Mouse (Mus musculus): ENCODE data around the gene Masp1. TPM values are rescaled to one million over a fixed set of nuclear protein-coding genes. Genes with fewer than 3 reads are reported as not detected.

Masp1 gene
- polyA plus RNA-seq, 1 experiment from 2014 or later, result 44.7 TPM

DNA sequence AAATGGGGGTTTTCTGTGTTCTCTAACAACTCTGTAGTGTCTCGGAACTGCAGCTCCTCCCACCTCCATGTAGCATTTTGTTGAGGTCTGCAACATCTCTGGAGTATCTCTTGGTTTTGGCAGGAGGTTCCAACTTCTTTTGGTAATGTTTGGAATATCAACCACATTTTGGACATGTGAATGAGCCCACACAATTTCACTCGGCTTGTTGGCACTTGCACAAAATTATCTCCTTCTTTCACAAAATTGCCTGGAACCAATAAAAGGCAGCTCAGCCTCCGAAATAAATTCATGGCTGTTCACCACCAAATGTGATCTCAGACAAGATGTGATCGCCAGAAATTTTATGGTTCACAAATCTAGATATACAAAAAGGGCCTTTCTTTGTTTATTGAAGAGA, 8.6 kb upstream of the Masp1 start:
- ATAC-seq, result no peak
- Histone ChIP-seq H3K27me3 (no peaks in the 10 kb centered on the region), H3K36me3 (no peaks in the 10 kb centered on the region), H3K4me1 (replicated peaks) (no peaks in the 10 kb centered on the region), H3K4me2 (replicated peaks) (no peak overlapping the region), H3K4me3 (replicated peaks) (no peak overlapping the region), H3K9ac (replicated peaks) (no peak overlapping the region), H3K27ac (no peak overlapping the region), H3K9me3 (no peaks in the 10 kb centered on the region)
- 91% methylated on average over 4 of the region's 4 CpGs for WGBS

DNA sequence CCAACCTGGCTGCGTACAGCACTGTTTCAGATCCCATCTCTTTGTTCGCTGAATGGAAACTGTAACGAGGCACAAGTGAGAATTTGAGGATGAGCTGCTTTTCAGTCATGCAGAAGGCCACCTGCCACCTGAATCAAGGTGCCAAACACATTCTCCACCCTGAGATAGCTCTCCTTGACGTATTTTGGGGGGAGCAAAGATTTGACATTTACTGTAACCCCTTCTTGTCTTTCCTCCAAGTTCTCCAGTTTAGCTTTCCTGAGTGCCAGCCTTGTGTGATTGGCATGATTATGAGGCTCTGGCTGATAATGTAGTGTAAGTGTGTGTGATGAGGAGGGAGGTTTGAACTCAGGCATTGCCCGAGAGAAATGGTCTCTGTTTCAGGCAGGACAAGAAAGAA, 1.5 kb upstream of the Masp1 start:
- peaks cover 62% of the 10 kb centered on the region for H3K4me1 ChIP-seq (replicated peaks)
- no peaks in the 10 kb centered on the region for H3K36me3 ChIP-seq
- H3K27ac ChIP-seq, result no peak overlapping the region
- ATAC-seq, result no peak
- H3K9ac ChIP-seq (replicated peaks), result no peak overlapping the region
- H3K27me3 ChIP-seq, result no peaks in the 10 kb centered on the region
- no peaks in the 10 kb centered on the region for H3K9me3 ChIP-seq
- H3K4me3 ChIP-seq (replicated peaks), result no peak overlapping the region
- 84% methylated on average over 5 of the region's 5 CpGs for WGBS
- H3K4me2 ChIP-seq (replicated peaks), result no peak overlapping the region

DNA sequence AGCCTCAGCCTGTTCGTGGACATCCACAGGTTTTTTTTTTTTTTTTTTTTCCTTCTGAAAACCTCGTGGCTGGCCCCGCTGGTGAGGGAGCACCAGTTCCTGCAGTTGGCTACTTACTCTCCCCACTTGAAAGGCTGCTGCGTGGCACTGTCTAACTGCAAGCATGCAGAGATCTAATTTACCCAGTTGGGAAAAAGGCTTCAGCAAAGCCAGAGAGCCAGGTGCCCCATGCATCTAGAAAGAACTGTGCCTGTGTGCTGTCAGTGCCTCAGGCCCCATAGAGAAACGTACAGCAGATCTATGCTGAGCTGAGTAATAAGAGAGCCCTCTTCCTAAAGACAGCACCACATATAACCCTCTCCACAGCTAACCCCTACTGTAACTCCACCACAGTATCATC, 477 bp upstream of the Masp1 start:
- Histone ChIP-seq H3K27me3 (no peaks in the 10 kb centered on the region), H3K27ac (peak overlapping the region; percentile 92), H3K4me1 (replicated peaks) (peaks cover 72% of the 10 kb centered on the region), H3K9ac (replicated peaks) (peak overlapping the region; percentile 79; the same call in 1 of the 2 replicates), H3K9me3 (no peaks in the 10 kb centered on the region), H3K36me3 (no peaks in the 10 kb centered on the region), H3K4me2 (replicated peaks) (peak overlapping the region; percentile 70), H3K4me3 (replicated peaks) (peak overlapping the region; percentile 53)
- WGBS, result 11% methylated on average over 5 of the region's 5 CpGs
- peak; percentile 37 for ATAC-seq

DNA sequence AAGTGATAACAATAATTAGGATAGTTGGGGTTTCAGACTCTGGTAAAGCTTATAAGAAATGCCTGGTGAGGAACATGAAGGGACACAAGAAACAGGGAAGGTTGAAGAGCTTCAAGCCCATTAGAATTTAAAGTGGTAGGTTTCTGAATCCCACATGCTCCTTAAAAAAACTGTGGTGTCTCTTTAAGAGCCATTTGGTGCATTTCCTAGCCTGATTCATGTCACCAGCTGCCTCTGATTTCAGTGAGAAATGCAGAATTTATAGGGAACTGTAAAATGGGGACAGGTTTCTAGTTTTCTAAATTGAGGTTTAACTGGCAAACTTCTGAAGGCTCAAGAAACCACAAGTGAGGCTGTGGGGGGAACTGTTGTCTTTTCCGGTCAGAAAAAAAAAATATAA, 844 bp downstream of the Masp1 start:
- H3K27me3 ChIP-seq, result no peaks in the 10 kb centered on the region
- H3K9me3 ChIP-seq, result no peaks in the 10 kb centered on the region
- 14% methylated on average over 1 of the region's 1 CpGs for WGBS
- H3K4me1 ChIP-seq (replicated peaks), result peaks cover 80% of the 10 kb centered on the region
- peak overlapping the region; percentile 79 for H3K9ac ChIP-seq (replicated peaks)
- peak overlapping the region; percentile 70 for H3K4me2 ChIP-seq (replicated peaks)
- ATAC-seq, result no peak
- H3K27ac ChIP-seq, result peak overlapping the region; percentile 92
- peak overlapping the region; percentile 53 for H3K4me3 ChIP-seq (replicated peaks)
- no peaks in the 10 kb centered on the region for H3K36me3 ChIP-seq

DNA sequence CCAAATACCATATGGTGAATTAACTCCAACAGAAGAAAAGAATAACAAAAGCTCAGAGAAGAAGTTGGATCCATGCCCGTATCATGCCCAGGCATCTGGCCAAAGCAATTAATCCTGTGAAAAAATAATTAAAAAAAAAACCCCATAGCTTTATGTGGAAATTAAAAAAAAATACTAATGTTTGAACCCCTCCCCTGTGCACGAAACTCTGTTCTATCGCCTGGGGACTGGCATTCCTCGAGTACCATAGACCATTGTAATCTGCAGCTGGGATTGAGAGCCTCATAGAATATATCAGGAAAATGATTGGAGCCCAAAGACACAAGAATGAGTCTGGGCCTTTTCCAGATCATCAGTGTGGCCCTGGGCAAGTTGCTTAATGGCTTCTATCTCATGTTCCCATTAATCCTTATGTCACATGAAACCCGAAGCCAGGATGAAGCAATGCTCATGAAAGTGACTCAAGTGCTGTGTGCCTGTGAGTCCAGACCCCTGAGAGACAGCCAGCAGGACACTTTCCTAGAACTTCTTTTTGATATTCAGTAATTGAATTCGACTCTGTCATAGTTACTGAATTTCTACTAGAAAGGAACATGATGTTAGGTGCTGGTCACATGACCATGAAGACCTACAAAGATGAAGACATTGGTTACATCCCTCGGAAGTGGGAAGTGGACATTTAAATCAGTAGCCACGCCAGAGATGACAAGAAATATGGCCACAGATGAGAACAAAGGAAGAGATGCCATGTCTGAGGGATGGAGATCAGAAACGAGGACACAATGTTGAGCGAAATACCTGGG, 1.8 kb downstream of the Masp1 start:
- 69% methylated on average over 10 of the region's 10 CpGs for WGBS
- H3K9ac ChIP-seq (replicated peaks), result peak overlapping the region; percentile 79; the same call in 1 of the 2 replicates
- H3K27me3 ChIP-seq, result no peaks in the 10 kb centered on the region
- H3K4me2 ChIP-seq (replicated peaks), result peak overlapping the region; percentile 70
- H3K4me1 ChIP-seq (replicated peaks), result peaks cover 80% of the 10 kb centered on the region
- peaks cover 2% of the 10 kb centered on the region for H3K36me3 ChIP-seq
- H3K9me3 ChIP-seq, result no peaks in the 10 kb centered on the region
- H3K4me3 ChIP-seq (replicated peaks), result peak overlapping the region; percentile 53
- no peak for ATAC-seq
- H3K27ac ChIP-seq, result 0 out of 2 replicates have a peak overlapping the region, but pooled peaks have one; percentile 6

DNA sequence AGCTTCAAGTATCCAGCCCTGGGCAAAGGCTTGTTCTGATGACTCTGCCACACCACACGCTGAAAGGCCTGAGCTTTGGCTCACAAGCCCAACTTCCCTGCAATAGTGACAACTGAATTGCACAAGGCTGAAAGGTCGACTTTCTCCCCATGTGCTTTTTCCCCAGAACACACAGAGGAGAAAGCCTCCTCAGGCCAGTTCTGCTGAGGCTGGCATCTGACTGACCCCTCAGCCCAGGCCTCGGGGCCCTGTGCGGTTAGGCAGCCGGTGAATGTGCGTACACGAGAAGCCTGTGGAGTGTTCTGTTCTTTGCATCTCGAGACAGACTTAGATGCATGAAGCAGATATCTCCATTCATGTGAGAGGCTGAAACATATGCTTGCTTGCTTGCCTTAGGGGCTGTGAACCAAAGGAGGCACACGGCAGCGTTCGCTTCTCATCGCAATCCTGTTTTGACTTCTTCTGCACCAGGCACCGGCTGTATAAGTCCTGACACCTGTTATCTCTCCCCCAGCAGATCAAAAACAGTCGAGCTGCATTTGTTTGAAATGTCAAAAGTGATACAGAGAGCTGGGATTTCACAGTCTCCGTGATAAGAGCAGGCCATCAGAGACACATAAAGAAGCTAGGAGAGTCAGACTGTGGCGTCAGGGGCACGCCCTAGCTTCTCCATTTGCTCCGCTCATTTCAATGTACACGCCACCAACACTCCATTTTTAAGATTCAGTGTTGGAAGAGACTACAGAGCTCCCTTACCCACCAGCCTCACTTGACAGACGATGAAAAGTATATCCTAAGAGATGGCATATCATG, 2.7 kb downstream of the Masp1 start:
- Histone ChIP-seq H3K9me3 (no peaks in the 10 kb centered on the region), H3K4me1 (replicated peaks) (peaks cover 75% of the 10 kb centered on the region), H3K4me2 (replicated peaks) (peak overlapping the region; percentile 70), H3K27me3 (no peaks in the 10 kb centered on the region), H3K36me3 (peaks cover 8% of the 10 kb centered on the region), H3K9ac (replicated peaks) (peak overlapping the region; percentile 36; the same call in 1 of the 2 replicates), H3K27ac (peak overlapping the region; percentile 27), H3K4me3 (replicated peaks) (peak overlapping the region; percentile 53)
- WGBS, result 68% methylated on average over 20 of the region's 20 CpGs
- ATAC-seq, result no peak

DNA sequence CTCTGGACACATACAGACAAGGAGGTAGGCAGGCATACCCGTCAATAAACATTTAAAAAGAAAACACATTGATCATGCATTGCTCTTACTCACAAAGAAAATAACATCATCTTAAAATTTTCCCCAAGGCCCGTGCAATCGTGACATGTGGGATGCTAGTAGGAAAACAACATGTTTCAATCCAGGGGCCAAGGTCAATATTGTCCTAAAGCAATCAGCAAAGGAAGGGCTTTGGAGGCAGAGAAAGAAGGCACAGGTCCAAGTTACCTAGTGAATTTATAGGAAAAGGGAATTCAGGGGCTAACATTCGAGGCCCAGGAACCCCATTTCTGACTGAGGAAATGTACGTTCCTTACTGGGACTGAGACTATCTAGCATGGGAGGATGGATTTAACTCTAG, 3.4 kb downstream of the Masp1 start:
- peak overlapping the region; percentile 53 for H3K4me3 ChIP-seq (replicated peaks)
- H3K4me2 ChIP-seq (replicated peaks), result peak overlapping the region; percentile 70
- no peaks in the 10 kb centered on the region for H3K9me3 ChIP-seq
- peak overlapping the region; percentile 27; the same call in 1 of the 2 replicates for H3K27ac ChIP-seq
- peaks cover 13% of the 10 kb centered on the region for H3K36me3 ChIP-seq
- peaks cover 68% of the 10 kb centered on the region for H3K4me1 ChIP-seq (replicated peaks)
- no peak overlapping the region for H3K9ac ChIP-seq (replicated peaks)
- ATAC-seq, result no peak
- H3K27me3 ChIP-seq, result no peaks in the 10 kb centered on the region
- 86% methylated on average over 5 of the region's 5 CpGs for WGBS

DNA sequence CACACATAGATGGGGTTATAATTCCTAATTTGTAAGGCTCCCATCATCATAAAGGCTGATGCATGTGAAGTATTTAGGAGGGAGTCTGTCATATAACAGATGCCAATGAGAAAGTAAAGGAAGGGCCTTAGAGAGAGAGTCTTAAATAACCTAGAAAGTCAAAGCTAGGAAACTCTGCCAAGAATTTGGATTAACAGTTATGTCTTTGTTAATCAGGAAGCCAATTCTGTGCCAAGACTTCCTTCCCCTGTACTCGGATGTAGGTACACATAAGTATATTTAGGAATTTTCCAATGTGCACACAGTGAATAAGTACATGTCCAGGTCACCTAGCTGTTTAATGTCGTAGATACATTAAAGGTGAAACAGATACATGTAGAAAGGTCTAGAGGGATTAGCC, 4.0 kb downstream of the Masp1 start:
- Histone ChIP-seq H3K27ac (0 out of 2 replicates have a peak overlapping the region, but pooled peaks have one; percentile 32), H3K36me3 (peaks cover 19% of the 10 kb centered on the region), H3K9me3 (no peaks in the 10 kb centered on the region), H3K4me2 (replicated peaks) (no peak overlapping the region), H3K4me3 (replicated peaks) (no peak overlapping the region), H3K27me3 (0 out of 2 replicates have a peak, but pooled peaks cover 2% of the 10 kb centered on the region), H3K4me1 (replicated peaks) (peaks cover 62% of the 10 kb centered on the region), H3K9ac (replicated peaks) (no peak overlapping the region)
- WGBS, result 90% methylated on average over 2 of the region's 2 CpGs
- no peak for ATAC-seq

DNA sequence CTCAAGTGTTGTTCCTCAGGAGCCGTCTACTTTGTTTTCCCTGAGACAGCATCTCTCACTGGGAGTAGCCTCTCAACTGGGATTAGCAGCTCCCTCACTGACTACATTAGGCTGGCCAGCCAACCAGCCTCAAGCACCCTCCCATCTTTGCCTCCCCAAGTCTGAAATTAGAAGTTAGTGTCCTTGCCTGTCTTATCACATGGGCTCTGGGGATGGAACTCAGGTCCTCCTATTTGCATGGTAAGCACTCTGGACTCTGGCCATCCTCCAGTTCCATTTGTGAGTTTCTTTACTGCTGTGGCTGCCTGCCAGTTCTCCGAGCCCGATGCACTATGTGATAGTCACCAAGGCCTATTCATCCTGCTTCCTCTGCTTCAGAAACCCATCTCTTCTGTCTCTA, 4.8 kb downstream of the Masp1 start:
- Histone ChIP-seq H3K27me3 (0 out of 2 replicates have a peak, but pooled peaks cover 2% of the 10 kb centered on the region), H3K9ac (replicated peaks) (no peak overlapping the region), H3K27ac (no peak overlapping the region), H3K4me2 (replicated peaks) (no peak overlapping the region), H3K36me3 (peaks cover 27% of the 10 kb centered on the region), H3K4me3 (replicated peaks) (no peak overlapping the region), H3K4me1 (replicated peaks) (peaks cover 54% of the 10 kb centered on the region), H3K9me3 (no peaks in the 10 kb centered on the region)
- ATAC-seq, result 0 out of 2 replicates have a peak, but pooled peaks have one; percentile 7
- whole genome bisulfite sequencing, result 62% methylated on average over 3 of the region's 3 CpGs

DNA sequence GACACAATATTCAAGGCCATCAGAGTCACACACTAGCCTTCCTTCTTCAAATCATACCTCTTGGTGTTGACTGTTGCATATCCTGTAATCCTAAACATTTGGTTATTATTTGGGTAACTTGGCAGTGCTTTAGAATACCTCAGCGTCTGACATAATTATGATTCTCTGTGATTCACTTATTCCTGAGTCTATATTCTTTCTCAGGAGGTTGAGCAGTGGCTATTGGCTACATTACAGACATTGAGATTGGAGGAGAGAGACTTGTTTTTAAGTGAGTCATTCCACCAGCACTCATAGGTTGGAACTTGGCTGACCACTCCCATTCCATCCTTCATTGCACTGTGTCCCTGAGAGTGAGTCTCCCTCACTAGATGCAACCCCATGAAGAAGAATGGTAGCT, 7.2 kb downstream of the Masp1 start:
- Histone ChIP-seq H3K27me3 (0 out of 2 replicates have a peak, but pooled peaks cover 2% of the 10 kb centered on the region), H3K4me3 (replicated peaks) (no peak overlapping the region)

DNA sequence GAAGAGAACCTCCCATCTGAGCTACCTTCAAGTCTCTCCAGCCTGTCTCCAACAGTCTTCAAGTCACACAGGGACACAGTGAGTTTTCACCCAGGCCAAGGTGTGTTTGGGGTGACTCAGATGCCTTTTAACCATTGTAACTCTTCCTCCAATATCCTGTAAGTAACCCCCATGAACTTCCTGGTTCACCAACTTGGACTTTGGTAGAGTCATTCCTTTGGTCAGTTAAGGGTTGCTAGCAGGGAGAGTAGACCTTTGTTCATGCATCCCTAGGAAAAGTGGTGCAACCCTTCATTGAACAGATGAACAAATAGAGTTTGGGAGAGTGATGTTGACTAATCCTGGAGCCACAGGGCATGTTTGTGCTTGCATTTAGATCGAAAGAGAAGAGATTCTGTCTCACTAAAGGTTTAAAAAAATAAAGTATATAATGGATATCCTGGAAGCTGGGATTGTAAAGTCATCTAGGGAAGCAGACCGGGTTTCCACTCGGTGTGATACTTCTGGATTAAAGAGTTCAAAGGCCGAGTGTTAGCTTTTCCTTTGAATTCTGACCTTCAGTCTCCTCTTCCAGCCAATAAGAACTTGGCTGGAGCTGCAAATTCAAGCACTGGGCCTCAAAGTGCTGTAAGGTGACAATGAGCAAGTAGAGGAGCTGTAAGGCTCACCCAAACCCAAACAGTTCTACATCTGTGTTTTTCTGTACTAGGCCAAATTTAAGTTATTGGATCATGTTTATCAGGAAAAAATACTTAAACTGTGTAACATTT, 9.3 kb downstream of the Masp1 start:
- no peak overlapping the region for H3K9ac ChIP-seq (replicated peaks)
- no peak overlapping the region for H3K4me3 ChIP-seq (replicated peaks)
- peaks cover 16% of the 10 kb centered on the region for H3K4me1 ChIP-seq (replicated peaks)
- H3K9me3 ChIP-seq, result no peaks in the 10 kb centered on the region
- no peak overlapping the region for H3K27ac ChIP-seq
- 0 out of 2 replicates have a peak, but pooled peaks cover 2% of the 10 kb centered on the region for H3K27me3 ChIP-seq
- peaks cover 46% of the 10 kb centered on the region for H3K36me3 ChIP-seq
- WGBS, result 70% methylated on average over 4 of the region's 4 CpGs
- H3K4me2 ChIP-seq (replicated peaks), result no peak overlapping the region
- ATAC-seq, result no peak

More for the DNA sequence above, 7.2 kb downstream of the Masp1 start:
- ATAC-seq, result no peak
- Histone ChIP-seq H3K36me3 (peaks cover 43% of the 10 kb centered on the region), H3K4me1 (replicated peaks) (peaks cover 31% of the 10 kb centered on the region), H3K4me2 (replicated peaks) (no peak overlapping the region), H3K9ac (replicated peaks) (no peak overlapping the region), H3K9me3 (no peaks in the 10 kb centered on the region), H3K27ac (no peak overlapping the region)
- 96% methylated on average over 1 of the region's 1 CpGs for WGBS

Measured in midbrain, embryonic 13.5 days (tissue).